Mouse (Mus musculus) myocyte (in vitro differentiated cells): Measurements from ENCODE around the gene Cd68. TPM values are rescaled to one million over a fixed set of nuclear protein-coding genes. Genes with fewer than 3 reads are reported as not detected.
A peak's percentile ranks its signal among the peaks of the same experiment; 100 is the strongest.

Experiments
- H3K27me3 ChIP-seq: one replicate; pipeline ENCODE4 v1.6.1; 2011; ENCODE audit not compliant: control insufficient read depth, insufficient read depth, insufficient read length
- H3K36me3 ChIP-seq: one replicate; pipeline ENCODE4 v1.6.1; 2011; ENCODE audit not compliant: control insufficient read depth, insufficient read depth
- H3K4me2 ChIP-seq: one replicate; pipeline ENCODE4 v1.6.1; 2011; ENCODE audit warnings: low read depth, control low read depth
- H3K4me3 ChIP-seq: one replicate; pipeline ENCODE4 v1.5.1; 2011; ENCODE audit warnings: mild to moderate bottlenecking, control low read depth, moderate library complexity
- H3K79me2 ChIP-seq: one replicate; pipeline ENCODE4 v1.6.1; 2011; ENCODE audit not compliant: control insufficient read depth, insufficient read depth
- H3ac ChIP-seq: one replicate; pipeline ENCODE4 v1.6.1; 2011; ENCODE audit not compliant: control insufficient read depth, insufficient read length
- CEBPB ChIP-seq: IDR thresholded peaks from 2 replicates; pipeline ENCODE4 v1.6.1; 2011; ENCODE audit warnings: mild to moderate bottlenecking, moderate library complexity; ENCODE audit not compliant: poor library complexity, insufficient read depth, severe bottlenecking
- E2F4 ChIP-seq: IDR thresholded peaks from one replicate; pipeline ENCODE4 v1.6.1; 2011; ENCODE audit warnings: mild to moderate bottlenecking, control low read depth, moderate library complexity; ENCODE audit not compliant: insufficient read depth
- MAX ChIP-seq: IDR thresholded peaks from one replicate; pipeline ENCODE4 v1.6.1; 2011; ENCODE audit warnings: low read depth, mild to moderate bottlenecking, control low read depth
- MYOD1 ChIP-seq, 3 experiments: IDR thresholded peaks; one replicate each; pipeline ENCODE4 v1.6.1; 2011; ENCODE audit warnings: control low read depth in 2 of 3, low read depth in 2 of 3, mild to moderate bottlenecking in 2 of 3, moderate library complexity in 1 of 3; ENCODE audit not compliant: insufficient read length in 2 of 3, control insufficient read depth in 1 of 3
- MYOG ChIP-seq, 3 experiments: IDR thresholded peaks; one replicate each; pipeline ENCODE4 v1.6.1; 2011; ENCODE audit warnings: control low read depth in 2 of 3, low read depth in 2 of 3, mild to moderate bottlenecking in 2 of 3; ENCODE audit not compliant: insufficient read length in 2 of 3, control insufficient read depth in 1 of 3, insufficient read depth in 1 of 3
- POLR2A ChIP-seq: IDR thresholded peaks from one replicate; pipeline ENCODE4 v1.6.1; 2011; ENCODE audit warnings: low read depth, mild to moderate bottlenecking, control low read depth, moderate library complexity; ENCODE audit not compliant: insufficient read length
- POLR2AphosphoS2 ChIP-seq: IDR thresholded peaks from one replicate; pipeline ENCODE4 v1.6.1; 2011; ENCODE audit warnings: low read depth, control low read depth; ENCODE audit not compliant: insufficient read length
- REST ChIP-seq: IDR thresholded peaks from one replicate; pipeline ENCODE4 v1.6.1; 2011; ENCODE audit warnings: mild to moderate bottlenecking, control low read depth, moderate library complexity; ENCODE audit not compliant: insufficient read depth, insufficient read length
- SRF ChIP-seq: IDR thresholded peaks from one replicate; pipeline ENCODE4 v1.6.1; 2011; ENCODE audit warnings: low read depth; ENCODE audit not compliant: control insufficient read depth, insufficient read length
- TCF12 ChIP-seq: IDR thresholded peaks from one replicate; pipeline ENCODE4 v1.6.1; 2011; ENCODE audit warnings: mild to moderate bottlenecking, control low read depth; ENCODE audit not compliant: poor library complexity, insufficient read depth, severe bottlenecking
- TCF3 ChIP-seq: IDR thresholded peaks from one replicate; pipeline ENCODE4 v1.6.1; 2011; ENCODE audit warnings: low read depth, control low read depth; ENCODE audit not compliant: insufficient read length
- USF1 ChIP-seq: IDR thresholded peaks from one replicate; pipeline ENCODE4 v1.6.1; 2011; ENCODE audit warnings: low read depth, mild to moderate bottlenecking, control low read depth, moderate library complexity
- polyA plus RNA-seq: library from polyadenylated mRNA; unstranded; fragments of >200 nt; fragmentation: generic; extraction: Trizol; gene quantifications from one replicate; pipeline ENCODE4 v1.2.1, GENCODE M21; 2012; ENCODE audit warnings: missing spikeins

Cd68 gene
- polyA plus RNA-seq, 1 experiment = 0.96 TPM

DNA sequence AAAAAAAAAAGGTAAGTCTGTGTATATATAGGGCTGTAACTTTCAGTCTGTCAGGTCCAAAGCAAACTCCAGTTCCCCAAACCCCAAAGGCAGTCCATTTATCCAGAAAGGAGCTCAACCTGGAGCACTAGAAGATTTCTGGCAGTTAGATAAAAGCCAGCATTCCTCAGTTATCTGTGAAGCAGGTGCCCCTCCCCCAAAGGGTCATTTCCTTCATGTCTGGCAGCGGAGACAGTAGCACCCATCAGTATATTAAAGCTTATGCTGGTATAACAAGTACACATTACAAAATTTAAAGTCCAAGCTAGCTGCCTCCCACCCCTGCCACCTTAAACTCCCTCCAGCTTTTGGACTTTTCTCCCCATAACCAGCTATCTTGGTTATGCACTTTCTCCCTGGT, 33.6 kb upstream of the Cd68 start:
- no peak overlapping the region for H3ac ChIP-seq
- no peak overlapping the region for H3K4me2 ChIP-seq
- H3K4me3 ChIP-seq = no peak overlapping the region
- no peaks in the 10 kb centered on the region for H3K79me2 ChIP-seq
- no peak for TF ChIP-seq REST
- TF ChIP-seq MAX = no peak
- TF ChIP-seq MYOG (IDR thresholded peaks at IDR 0.05; ENCODE audit: control insufficient read depth in 1 of 3, insufficient read depth in 1 of 3, insufficient read length in 2 of 3, low read depth in 2 of 3) = no peak
- no peak for TF ChIP-seq SRF
- no peak for TF ChIP-seq CEBPB
- TF ChIP-seq E2F4 = no peak
- no peak for TF ChIP-seq USF1
- TF ChIP-seq MYOD1 (IDR thresholded peaks at IDR 0.05; ENCODE audit: control insufficient read depth in 1 of 3, insufficient read length in 2 of 3, low read depth in 2 of 3) = no peak
- no peak for TF ChIP-seq TCF3
- TF ChIP-seq POLR2AphosphoS2 = no peak
- no peak for TF ChIP-seq POLR2A
- no peak for TF ChIP-seq TCF12
- H3K27me3 ChIP-seq = no peaks in the 10 kb centered on the region
- H3K36me3 ChIP-seq = no peaks in the 10 kb centered on the region

DNA sequence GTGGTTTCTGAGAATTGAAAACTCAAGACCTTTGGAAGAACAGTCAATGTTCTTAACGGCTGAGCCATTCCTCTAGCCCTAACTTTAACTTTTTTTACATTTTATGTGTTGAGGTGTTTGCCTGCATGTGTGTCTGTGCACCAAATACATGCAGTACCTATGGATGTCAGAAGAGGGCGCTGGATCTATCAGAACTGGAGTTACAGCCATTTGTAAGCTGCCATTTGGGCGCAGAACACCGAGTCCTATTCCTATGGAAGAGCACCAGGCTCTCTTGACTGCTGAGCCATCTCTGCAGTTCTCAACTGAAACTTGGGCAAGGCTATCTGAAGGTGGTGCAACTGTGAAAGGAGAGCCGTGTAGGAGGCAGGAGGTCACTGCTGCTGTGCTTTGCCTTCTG, 32.6 kb upstream of the Cd68 start:
- Histone ChIP-seq H3K4me3 (no peak overlapping the region), H3K36me3 (no peaks in the 10 kb centered on the region), H3ac (no peak overlapping the region), H3K79me2 (no peaks in the 10 kb centered on the region), H3K27me3 (no peaks in the 10 kb centered on the region), H3K4me2 (no peak overlapping the region)
- no peak for TF ChIP-seq POLR2AphosphoS2
- no peak for TF ChIP-seq TCF3
- no peak for TF ChIP-seq TCF12
- TF ChIP-seq USF1 = no peak
- TF ChIP-seq CEBPB = no peak
- no peak for TF ChIP-seq MAX
- no peak for TF ChIP-seq MYOD1 (IDR thresholded peaks at IDR 0.05; ENCODE audit: control insufficient read depth in 1 of 3, insufficient read length in 2 of 3, low read depth in 2 of 3)
- TF ChIP-seq E2F4 = no peak
- no peak for TF ChIP-seq POLR2A
- TF ChIP-seq SRF = no peak
- no peak for TF ChIP-seq REST
- no peak for TF ChIP-seq MYOG (IDR thresholded peaks at IDR 0.05; ENCODE audit: control insufficient read depth in 1 of 3, insufficient read depth in 1 of 3, insufficient read length in 2 of 3, low read depth in 2 of 3)

DNA sequence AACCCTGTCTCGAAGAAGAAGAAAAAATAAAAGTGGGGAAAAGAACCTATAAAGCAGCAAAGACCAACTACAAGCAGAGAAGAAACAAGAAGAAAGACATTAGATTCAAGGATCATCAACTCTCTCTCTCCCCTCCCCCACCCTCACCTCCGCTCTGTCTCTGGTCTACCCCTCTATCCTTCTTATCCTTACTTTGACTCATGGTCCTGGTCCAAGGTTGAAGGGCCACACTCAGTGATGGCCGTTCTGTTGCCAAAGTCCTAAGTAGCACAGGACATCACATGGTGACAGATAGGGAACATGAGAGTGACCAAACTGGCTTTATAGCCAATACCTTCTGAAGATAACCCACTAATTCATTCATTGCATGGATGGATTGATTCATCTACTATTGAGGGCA, 31.4 kb upstream of the Cd68 start:
- Histone ChIP-seq H3K36me3 (no peaks in the 10 kb centered on the region), H3K79me2 (no peaks in the 10 kb centered on the region), H3K4me2 (no peak overlapping the region), H3ac (no peak overlapping the region), H3K27me3 (no peaks in the 10 kb centered on the region), H3K4me3 (no peak overlapping the region)
- TF ChIP-seq MYOG (IDR thresholded peaks at IDR 0.05; ENCODE audit: control insufficient read depth in 1 of 3, insufficient read depth in 1 of 3, insufficient read length in 2 of 3, low read depth in 2 of 3) (no peak), MAX (no peak), MYOD1 (IDR thresholded peaks at IDR 0.05; ENCODE audit: control insufficient read depth in 1 of 3, insufficient read length in 2 of 3, low read depth in 2 of 3) (no peak), TCF12 (no peak), POLR2A (no peak)

DNA sequence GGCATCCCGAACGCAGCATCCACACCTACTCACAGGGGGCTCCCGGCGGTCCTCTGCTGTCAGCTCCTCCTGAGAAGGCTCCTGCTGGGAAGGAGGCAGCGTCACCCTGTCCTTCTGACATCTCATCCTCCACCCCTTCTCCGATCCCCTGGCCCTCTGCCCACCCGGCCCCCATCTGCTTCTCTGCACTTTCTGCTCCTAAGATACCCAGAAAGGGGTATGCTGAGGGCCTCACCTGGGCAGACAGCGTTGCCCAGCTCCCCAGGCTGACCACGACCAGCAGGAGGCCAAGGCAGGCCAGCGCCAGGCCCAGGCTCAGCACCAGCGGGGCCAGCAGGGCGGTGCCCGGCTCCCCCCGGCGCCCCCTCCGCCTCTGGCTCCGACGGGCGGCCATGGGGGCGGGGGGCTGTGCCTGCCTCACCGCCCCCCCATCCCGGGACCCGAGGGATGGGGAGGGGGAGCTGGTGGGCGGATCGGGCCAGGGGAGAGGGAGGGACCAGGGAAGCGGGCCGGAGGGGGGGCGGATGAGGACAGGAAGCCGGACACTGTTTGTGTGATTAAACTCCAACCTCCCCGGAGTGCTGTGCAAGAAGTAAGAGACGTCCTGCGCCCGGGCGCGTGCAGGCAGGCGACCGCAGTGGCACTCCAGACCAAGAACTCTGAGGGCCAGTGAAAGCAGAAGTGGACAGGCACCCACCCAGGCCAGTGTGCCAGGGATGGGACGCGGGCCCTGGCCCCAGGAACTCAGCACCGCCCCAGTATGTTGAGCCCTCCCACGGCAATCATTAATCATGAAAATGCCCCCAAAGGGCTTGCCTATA, 29.6 kb upstream of the Cd68 start, which contains the start of the genes Tnfsf12 and Tnfsfm13:
Tnfsf12 (minus strand) TSS at position 489 of the 821 bp plus-strand sequence.
Tnfsfm13 (minus strand) TSS at position 738 of the 821 bp plus-strand sequence.
- Histone ChIP-seq H3K4me3 (peak within 1 kb of the TSS; percentile 11), H3K79me2 (no peaks in the 10 kb centered on the region), H3K36me3 (no peaks in the 10 kb centered on the region), H3ac (peak within 1 kb of the TSS; percentile 11), H3K27me3 (no peaks in the 10 kb centered on the region), H3K4me2 (peak within 1 kb of the TSS; percentile 67)
- no peak for TF ChIP-seq USF1
- peak; percentile 42 for TF ChIP-seq POLR2A
- no peak for TF ChIP-seq E2F4
- no peak for TF ChIP-seq TCF12
- TF ChIP-seq MYOG (IDR thresholded peaks at IDR 0.05; ENCODE audit: control insufficient read depth in 1 of 3, insufficient read depth in 1 of 3, insufficient read length in 2 of 3, low read depth in 2 of 3) = no peak
- no peak for TF ChIP-seq MYOD1 (IDR thresholded peaks at IDR 0.05; ENCODE audit: control insufficient read depth in 1 of 3, insufficient read length in 2 of 3, low read depth in 2 of 3)
- no peak for TF ChIP-seq CEBPB
- TF ChIP-seq POLR2AphosphoS2 = no peak

DNA sequence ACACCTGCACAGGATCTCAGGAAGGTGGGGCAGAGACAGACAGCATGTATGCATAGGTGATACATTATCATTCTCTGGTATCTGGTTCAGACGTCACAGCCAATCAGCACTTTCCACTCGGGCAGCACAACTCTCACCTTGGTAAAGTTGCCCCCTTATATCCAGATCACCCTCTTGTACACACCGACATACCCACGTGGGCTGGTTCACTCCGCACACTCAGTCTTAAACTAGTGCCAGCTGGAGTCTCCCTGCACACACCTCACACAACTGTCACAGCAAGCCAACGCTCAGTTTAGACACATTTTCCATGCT, 29.1 kb upstream of the Cd68 start:
- peak overlapping the region; percentile 11 for H3K4me3 ChIP-seq
- no peaks in the 10 kb centered on the region for H3K27me3 ChIP-seq
- no peak for TF ChIP-seq REST
- no peak for TF ChIP-seq TCF12
- no peak for TF ChIP-seq MYOG (IDR thresholded peaks at IDR 0.05; ENCODE audit: control insufficient read depth in 1 of 3, insufficient read depth in 1 of 3, insufficient read length in 2 of 3, low read depth in 2 of 3)
- TF ChIP-seq POLR2A = no peak
- no peak for TF ChIP-seq CEBPB
- TF ChIP-seq USF1 = no peak
- no peak for TF ChIP-seq TCF3
- TF ChIP-seq POLR2AphosphoS2 = no peak
- no peak for TF ChIP-seq SRF
- TF ChIP-seq MYOD1 (IDR thresholded peaks at IDR 0.05; ENCODE audit: control insufficient read depth in 1 of 3, insufficient read length in 2 of 3, low read depth in 2 of 3) = no peak
- no peak for TF ChIP-seq E2F4
- no peaks in the 10 kb centered on the region for H3K36me3 ChIP-seq
- H3K4me2 ChIP-seq = peak overlapping the region; percentile 67
- H3ac ChIP-seq = peak overlapping the region; percentile 11
- no peaks in the 10 kb centered on the region for H3K79me2 ChIP-seq
